Mouse (Mus musculus) left cerebral cortex, postnatal 4 days (tissue): ENCODE data around the gene Drg1. TPM values are rescaled to one million over a fixed set of nuclear protein-coding genes. Genes with fewer than 3 reads are reported as not detected.

Experiments
- DNase-seq: peaks from one replicate; pipeline ENCODE4 v3.0.0-alpha.2; 2022
- intact Hi-C: fragments of 180-260 bp; cut with DNase I; formaldehyde crosslinking; loops from one replicate; pipeline ENCODE4 v1.15.1; 2025
- total RNA-seq, 2 experiments: library from RNA; stranded (reverse); gene quantifications; 2 replicates each; pipeline ENCODE4 v1.2.3; 2021

Gene Drg1
- total RNA-seq, 2 experiments from 2014 or later = 86.1 to 96.8 TPM

- intact Hi-C loops = no loop called here
- DNase-seq = peak; percentile 70
Observed at GRCm38 (mm10) chr11:3290640-3291310, 24.6 kb upstream of the Drg1 start.

GRCm38 (mm10) chr11:3289803-3290639, 23.8 kb upstream of the Drg1 start:
- intact Hi-C loops = no loop called here
- peak; percentile 91 for DNase-seq

- peak; percentile 96 for DNase-seq
- intact Hi-C loops = no loop called here
Observed at GRCm38 (mm10) chr11:3289302-3289802, 23.1 kb upstream of the Drg1 start.

GRCm38 (mm10) chr11:3288521-3289301, 22.5 kb upstream of the Drg1 start, which contains the start of gene Patz1:
TSS of gene Patz1 (plus strand) at chr11:3288874.
- DNase-seq = peak; percentile 75
- intact Hi-C loops = no loop called here

DNA sequence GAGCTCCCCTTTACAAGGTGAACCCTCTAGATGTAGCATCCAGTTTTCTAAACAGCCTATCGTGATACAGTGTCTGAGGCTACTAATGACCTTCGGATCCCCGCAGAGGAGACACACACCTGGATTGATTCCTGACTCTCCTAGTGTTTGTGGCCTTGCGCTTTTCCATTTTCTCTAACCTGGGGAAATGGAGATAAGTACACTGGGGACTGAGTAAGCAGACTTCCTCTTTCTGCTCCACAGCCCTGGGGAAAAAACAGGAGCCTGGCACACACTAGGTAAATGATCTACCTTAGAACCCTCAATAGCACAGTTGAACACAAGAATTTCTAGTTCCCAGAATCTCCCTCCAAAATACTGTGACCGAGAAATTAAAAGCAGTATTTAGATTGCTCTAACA, 21.7 kb upstream of the Drg1 start:
- intact Hi-C loops = no loop called here
- DNase-seq = no peak

DNA sequence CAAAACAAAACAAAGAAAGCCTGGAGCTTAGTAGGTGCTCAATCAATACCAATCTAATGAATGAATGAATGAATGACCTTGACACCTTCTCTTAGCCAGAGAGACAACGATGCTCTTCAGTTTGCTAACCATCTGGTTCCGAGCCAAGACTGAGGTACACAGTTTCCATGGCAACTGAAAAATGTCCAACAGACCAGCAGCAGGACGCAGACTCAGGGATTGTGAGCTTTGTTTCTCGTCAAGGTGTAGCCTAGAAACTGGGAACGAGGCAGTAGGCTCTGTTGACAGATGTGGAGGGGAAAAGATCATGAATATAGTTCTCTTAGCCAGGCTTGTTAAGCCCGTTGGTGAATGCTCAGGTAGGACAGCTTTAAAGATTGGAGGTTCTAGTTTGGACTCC, 20.9 kb upstream of the Drg1 start:
- intact Hi-C loops = no loop called here
- DNase-seq = peak; percentile 32

DNA sequence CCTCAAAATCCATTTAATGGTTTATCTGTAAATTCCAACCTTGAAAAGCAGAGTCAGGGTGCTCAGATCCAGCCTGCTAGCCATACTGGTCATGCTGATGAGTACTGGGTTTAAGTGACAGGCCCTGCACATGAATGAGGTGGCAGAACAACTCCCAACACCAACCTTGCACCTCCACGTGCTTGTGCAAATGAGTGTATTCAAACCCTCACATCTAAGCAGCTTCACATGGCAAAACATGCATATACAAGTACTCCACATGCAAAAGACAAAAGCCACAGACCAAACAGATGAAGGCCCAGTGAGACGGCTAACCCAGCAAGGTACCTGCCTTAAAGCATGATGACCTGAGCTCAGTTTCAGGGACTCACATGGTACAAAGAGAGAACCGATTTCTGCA, 19.7 kb upstream of the Drg1 start:
- no peak for DNase-seq

GRCm38 (mm10) chr11:3283645-3284044, 17.4 kb upstream of the Drg1 start:
- DNase-seq = no peak
- intact Hi-C loops = no loop called here

More for the DNA sequence above, 19.7 kb upstream of the Drg1 start:
- intact Hi-C loops = no loop called here

- intact Hi-C loops = no loop called here
- no peak for DNase-seq
Observed at GRCm38 (mm10) chr11:3282887-3283286, 16.7 kb upstream of the Drg1 start.

DNA sequence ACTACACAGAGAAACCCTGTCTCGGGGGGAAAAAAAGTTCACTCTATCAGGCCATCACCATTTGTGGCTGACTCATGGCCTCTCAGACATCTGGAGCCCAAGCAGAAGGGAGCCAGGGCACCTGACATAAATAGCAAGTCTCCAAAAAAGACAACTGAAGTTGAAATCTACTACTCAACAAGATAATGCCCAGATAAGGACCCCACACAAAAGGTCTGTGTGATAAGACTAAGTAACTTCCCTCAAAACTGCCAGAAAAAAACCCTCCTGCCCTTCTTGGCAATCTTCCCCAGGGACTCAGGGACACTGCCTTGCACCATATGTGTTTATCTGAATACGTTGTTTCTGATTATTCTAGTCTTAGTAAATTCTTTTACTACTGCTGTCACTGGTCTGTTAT, 13.5 kb upstream of the Drg1 start:
- DNase-seq = no peak
- intact Hi-C loops = no loop called here

DNA sequence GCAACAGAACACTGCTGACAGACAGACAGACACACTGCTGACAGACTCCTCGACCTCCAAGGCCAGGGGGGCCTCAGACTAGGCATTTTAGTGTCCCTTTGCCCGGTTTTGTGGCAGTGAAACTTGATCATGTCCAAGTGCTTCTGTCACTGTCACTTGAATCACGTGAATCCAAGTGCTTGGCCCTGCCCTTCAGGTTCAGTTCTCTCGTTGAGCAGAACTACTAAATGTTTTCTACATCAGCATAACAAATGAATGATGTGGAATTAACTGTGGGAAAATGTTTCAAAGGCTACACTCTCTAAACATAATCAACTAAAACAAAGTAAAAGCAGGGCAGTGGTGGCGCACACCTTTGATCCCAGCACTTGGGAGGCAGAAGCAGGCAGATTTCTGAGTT, 12.1 kb upstream of the Drg1 start:
- no peak for DNase-seq
- intact Hi-C loops = no loop called here

GRCm38 (mm10) chr11:3269241-3269640, 3.0 kb upstream of the Drg1 start:
- intact Hi-C loops = no loop called here
- DNase-seq = no peak

DNA sequence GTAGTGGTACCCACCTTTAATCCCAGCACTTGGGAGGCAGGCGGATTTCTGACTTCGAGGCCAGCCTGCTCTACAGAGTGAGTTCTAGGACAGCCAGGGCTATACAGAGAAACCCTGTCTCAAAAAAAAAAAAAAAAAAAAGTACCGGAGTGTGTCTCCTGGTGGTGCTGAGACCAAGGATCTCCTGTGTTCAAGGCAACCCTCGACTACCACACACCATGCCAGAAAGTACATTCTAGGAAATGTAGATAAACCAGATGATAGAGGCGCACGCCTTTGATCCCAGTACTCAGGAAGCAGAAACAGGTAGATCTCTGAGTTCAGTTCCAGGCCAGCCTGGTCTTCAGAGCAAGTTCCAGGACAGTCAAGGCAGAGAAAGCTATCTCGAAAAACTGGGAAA, 918 bp upstream of the Drg1 start:
- intact Hi-C loops = no loop called here
- no peak for DNase-seq

DNA sequence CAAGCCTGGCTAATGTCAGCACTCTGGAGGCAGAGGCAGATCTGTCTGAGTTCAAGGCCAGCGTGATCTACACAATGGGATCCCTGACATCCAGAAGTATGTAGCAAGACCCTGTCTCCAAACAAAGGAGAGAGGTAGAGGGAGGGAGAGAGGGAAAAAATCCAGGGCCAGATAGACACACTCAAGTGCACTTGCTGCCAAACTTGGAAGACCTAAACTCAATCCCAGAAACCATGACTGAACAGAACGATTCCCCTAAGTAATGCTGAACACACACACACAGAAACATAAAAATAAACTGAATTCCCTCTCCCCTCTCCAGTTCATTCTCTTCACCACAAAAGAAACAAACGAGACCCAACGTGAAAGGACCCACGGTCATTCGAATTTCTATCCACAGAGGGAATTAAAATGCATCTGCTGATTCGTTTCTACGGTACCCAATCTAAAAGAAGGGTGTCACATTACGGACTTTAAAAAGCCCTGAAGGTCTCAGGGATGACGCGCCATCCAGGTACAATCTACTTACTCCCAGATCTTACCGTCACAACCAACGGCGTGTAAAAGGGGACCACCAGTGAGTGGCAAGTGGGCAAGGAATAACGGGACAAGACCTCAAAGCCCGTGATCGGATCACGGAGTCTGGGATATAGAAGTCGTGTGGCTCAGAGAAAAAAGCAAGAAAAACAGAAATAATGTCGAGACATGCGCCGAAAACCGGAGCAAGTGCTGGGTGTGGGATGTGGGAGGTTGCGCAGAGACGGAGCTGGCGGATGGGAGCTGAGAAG, 730 bp downstream of the Drg1 start:
- intact Hi-C loops = no loop called here
- DNase-seq = no peak

DNA sequence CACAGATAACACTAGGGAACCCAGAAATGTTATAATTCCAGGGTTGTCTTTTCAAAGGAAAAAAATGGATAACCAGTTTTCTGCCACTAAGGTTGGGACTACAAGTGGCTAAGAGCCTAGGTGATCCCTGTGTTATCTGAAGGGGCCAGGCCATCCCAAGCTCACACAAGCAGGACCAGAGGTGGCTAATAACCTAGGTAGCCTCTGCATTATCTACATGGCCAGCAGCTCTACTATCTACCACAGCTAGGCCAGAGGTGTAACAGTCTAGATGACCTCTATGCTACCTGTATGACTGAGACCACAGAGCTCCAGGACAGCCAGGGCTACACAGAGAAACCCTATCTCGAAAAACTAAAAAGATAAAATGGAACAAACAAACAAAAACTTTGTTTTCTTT, 6.7 kb downstream of the Drg1 start:
- intact Hi-C loops = no loop called here
- DNase-seq = no peak

DNA sequence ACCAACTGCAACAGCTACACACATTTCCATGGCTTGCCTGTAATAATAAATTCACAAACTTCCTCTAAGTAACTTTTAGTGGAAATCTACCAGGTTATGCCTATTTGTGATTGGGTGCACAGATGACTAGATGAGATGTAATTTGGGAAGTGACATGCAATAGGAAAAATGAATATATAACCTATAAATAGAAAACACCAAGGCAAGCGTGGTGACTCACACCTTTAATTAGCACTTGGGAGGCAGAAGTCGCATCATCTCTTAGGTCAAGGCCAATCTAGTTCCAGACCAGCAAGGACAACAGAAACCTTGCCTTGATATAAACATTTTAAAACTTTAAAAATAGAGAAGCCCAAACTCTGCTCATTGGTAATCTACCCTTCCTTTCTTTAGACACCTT, 18.8 kb downstream of the Drg1 start:
- DNase-seq = no peak
- intact Hi-C loops = no loop called here

GRCm38 (mm10) chr11:3243771-3244170, 22.4 kb downstream of the Drg1 start:
- intact Hi-C loops = no loop called here
- peak; percentile 47 for DNase-seq

GRCm38 (mm10) chr11:3242395-3242794, 23.8 kb downstream of the Drg1 start:
- intact Hi-C loops = no loop called here
- DNase-seq = no peak

GRCm38 (mm10) chr11:3235277-3235676, 30.9 kb downstream of the Drg1 start:
- intact Hi-C loops = no loop called here
- peak; percentile 16 for DNase-seq

DNA sequence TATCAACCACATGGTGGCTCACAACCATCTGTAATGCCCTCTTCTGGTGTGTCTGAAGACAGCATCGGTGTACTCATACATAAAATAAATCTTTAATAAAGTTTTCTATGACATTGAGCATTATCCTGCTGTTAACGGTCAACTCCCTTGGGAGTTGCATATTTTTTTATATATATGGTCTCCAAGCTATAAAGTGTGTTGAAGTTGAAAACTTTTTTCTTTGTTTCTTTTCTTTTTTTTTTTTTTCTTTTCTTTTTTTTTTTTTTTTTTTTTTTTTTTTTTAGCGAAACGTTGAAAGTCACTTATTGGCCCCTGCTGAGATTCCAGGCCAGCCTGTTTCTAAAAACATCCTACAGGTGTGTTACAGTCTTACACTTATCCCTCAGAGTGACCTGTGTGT, 32.5 kb downstream of the Drg1 start:
- intact Hi-C loops = no loop called here
- DNase-seq = no peak
